Mouse (Mus musculus) mouse embryonic stem cell (cell line): ENCODE measurements around the gene Krtdap.
"Not testable (repeated sequence)": the region's sequence is repeated elsewhere in the genome, so short reads cannot be mapped to it uniquely, and the experiment has no call there.

Experiments used
- in situ Hi-C, 2 experiments: fragments of 300-500 bp; cut with MboI; formaldehyde crosslinking; loops; 1 replicate in 1 of 2; 3 replicates in 1 of 2; pipeline ENCODE4 v1.14.3; 2019 to 2020; ENCODE audit warnings: low sequenced_read_pairs in 2 of 2, low pct_unique_long_range_greater_than_20kb in 1 of 2, mixed read lengths in 1 of 2; ENCODE audit not compliant: unreplicated experiment in 1 of 2

Gene Krtdap

DNA sequence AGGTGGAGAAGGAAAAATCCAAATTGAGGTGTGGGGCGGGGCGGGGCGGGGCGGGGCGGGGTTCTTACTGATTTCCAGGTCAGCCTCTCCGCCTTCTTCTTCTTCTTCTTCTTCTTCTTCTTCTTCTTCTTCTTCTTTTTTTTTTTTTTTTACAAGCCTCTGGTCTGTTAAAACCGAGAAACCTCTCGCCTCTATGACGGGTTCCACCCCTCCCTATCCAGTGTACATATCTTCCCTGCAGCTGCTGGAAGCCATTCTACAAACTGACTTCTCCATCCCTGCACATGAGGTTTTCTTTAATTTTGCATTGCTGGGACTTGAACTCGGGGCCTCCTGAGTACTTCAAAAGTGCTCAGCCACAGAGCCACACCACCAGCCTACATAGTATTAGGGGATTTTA lies 39.0 kb downstream of the Krtdap start:
- in situ Hi-C loops = no loop called here

DNA sequence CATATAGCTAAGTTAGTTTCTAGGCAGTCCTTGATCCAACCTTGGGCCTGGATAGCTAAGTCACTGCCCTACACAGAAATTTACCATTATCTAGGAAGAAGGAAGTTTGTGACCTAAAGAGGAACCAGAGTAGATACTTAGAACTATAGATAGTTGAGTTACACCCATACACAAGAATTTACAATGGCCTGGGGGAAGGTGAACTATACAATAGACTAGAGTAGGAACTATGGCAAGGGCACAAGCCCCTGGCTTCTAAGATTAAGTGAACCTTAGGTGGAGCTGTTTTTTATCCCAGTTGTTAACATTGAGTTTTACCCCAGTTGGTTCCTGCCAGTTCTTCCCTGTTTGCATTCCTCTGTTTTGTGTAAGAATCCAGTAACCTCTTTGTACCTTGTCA lies 41.2 kb downstream of the Krtdap start:
- in situ Hi-C loops = not testable (repeated sequence)

DNA sequence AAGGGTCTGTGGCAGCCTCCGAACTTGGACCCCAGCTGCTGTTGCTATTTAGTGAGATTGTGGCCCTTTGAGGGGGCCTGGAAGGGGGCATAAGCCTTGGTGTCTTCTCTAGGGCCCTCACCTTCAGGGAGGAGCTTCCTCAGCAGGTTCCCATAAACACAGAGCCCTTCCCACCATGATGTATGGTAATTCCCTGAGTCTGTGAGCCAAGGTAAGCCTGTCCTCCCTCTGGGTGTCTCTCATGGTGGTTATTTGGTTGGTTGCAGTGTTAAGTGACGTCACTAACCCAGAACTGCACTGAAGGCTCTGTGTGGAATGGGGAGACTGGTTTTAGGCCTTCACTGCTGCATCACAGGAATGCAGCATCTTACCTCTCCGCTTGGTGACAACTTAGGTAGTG lies 41.7 kb downstream of the Krtdap start:
- in situ Hi-C loops = no loop called here

DNA sequence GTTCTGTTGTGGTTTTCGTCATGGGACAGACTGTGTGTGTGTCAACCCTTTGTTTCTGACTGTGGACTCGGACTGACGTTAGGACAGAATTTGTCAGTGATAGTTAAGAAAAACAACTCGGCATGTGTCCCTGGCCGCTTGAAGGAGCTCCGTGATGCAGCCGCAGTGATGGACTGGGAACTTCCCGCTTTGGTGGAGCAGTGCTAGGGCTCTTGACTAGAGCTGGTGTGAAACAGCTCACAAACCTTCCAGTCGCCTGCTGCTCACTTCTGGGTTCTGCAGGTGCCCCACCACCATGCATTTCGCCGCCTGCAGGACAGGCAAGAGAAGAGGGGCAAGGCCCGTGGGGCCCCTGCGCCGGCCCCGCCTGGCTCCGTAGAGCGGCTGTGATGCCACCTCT lies 44.6 kb downstream of the Krtdap start:
- in situ Hi-C loops = no loop called here

DNA sequence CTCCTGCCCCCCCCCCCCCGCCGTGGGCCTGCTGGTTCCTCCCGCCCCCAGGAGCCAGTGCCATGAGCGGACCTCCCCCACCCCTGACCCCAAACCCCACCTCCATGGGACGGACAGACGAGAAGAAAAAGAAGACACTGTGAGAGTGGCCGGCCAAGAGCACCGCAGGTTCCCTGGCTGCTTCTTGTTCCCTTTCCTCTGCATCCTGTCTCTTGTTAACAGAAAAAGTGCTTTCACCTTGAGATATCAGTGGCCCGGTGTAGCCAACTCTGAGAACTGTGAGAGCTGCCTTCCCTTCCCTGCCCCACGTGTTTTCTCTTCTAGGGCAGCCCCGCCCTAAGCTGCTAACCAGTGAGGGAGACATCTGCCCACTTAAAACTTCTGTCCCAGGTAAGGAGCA lies 45.0 kb downstream of the Krtdap start:
- in situ Hi-C loops = not testable (repeated sequence)

DNA sequence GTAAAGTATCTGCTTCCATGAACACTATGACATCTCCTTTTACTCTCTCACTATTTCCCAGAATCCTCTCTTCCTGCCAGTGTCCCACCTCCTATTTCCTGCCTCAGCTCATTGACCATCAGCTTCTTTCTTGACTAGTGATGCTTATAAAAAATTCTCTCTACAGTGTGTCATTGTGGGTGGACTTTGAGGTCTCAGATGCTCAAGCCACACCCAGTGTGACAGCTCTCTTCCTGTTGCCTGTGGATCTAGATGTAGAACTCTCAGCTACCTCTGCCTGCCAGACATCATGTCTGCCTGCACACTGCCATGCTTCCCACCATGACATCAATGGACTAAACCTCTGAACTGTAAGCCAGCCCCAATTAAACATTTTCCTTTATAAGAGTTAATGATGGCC lies 49.6 kb downstream of the Krtdap start:
- in situ Hi-C loops = no loop called here

DNA sequence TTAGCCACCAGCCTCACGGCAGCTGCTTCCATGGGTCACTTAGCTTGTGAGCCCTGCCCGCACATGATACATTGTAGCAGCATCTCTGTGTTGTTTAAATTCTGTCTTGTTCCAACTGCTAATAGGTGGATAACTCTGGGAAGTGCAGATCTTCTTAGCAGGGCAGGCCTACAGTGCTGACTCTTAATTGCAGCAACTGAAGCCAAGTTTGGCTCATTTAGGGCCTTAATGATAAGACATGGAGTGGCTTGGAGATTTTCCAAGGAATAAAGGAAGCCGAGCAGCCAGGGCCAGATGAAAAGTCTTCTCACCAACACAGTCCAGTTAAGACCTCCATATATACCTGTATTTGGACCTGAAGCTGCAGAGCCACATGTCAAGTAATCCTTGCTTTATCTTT lies 52.6 kb downstream of the Krtdap start:
- in situ Hi-C loops = no loop called here
